Mouse (Mus musculus) heart, postnatal 4 days (tissue): ENCODE results near the gene Grid2. TPM values are rescaled to one million over a fixed set of nuclear protein-coding genes. Genes with fewer than 3 reads are reported as not detected.

Source experiments
- DNase-seq: peaks from one replicate; pipeline ENCODE4 v3.0.0; 2021
- total RNA-seq, 2 experiments: library from RNA; stranded (reverse); gene quantifications; 2 replicates each; pipeline ENCODE4 v1.2.3; 2021

Gene Grid2
- total RNA-seq, 2 experiments from 2014 or later: 0.25 to 0.29 TPM

- DNase-seq: no peak
Observed at GRCm38 (mm10) chr6:64731621-64732320, 1476.1 kb downstream of the Grid2 start.

GRCm38 (mm10) chr6:64733311-64733710, 1477.6 kb downstream of the Grid2 start:
- no peak for DNase-seq

GRCm38 (mm10) chr6:64734441-64735320, 1479.0 kb downstream of the Grid2 start:
- peak; percentile 16 for DNase-seq

- DNase-seq: no peak
Observed at GRCm38 (mm10) chr6:64736317-64736716, 1480.6 kb downstream of the Grid2 start.

GRCm38 (mm10) chr6:64742915-64743489, 1487.3 kb downstream of the Grid2 start:
- no peak for DNase-seq
